Mouse (Mus musculus) brain, embryonic 14.5 days (tissue): ENCODE results near the gene Gpr45.

Experiments used
- CTCF ChIP-seq: fragments of 200-500 bp; IDR thresholded peaks from 2 replicates; pipeline ENCODE4 v1.5.1; 2012; ENCODE audit warnings: inconsistent platforms, mild to moderate bottlenecking, moderate library complexity, borderline replicate concordance; ENCODE audit not compliant: insufficient read depth, insufficient read length; ENCODE audit errors: extremely low read depth
- POLR2A ChIP-seq: fragments of 200-500 bp; IDR thresholded peaks from 2 replicates; pipeline ENCODE4 v1.6.1; 2012; ENCODE audit warnings: mild to moderate bottlenecking, inconsistent platforms, borderline replicate concordance; ENCODE audit not compliant: poor library complexity, insufficient read depth, insufficient read length, severe bottlenecking; ENCODE audit errors: extremely low read depth

DNA sequence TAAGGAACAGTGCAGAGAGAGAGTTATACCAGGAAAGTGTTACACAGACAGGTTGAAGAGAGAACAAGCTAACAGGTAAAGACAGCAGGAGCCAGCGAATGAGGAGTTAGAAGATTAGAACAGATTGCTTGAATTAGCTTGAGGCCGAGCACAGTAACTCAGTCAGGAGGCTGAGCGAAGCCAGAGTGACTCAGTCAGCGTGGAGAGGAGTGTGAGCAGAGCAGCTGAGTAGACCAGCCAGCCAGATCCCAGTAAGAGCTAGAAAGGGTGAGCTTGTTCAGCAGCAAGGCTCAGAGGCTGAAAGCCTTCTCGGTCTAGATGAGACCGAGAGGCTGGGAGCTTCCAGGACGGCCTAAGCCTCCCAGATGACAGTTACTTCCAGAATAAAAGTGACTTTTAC lies 46.0 kb upstream of the Gpr45 start:
- TF ChIP-seq CTCF (no peak), POLR2A (no peak)
